Mouse (Mus musculus) embryonic facial prominence, embryonic 15.5 days (tissue): Measurements from ENCODE around the gene Anks4b. TPM values are rescaled to one million over a fixed set of nuclear protein-coding genes. Genes with fewer than 3 reads are reported as not detected.

Experiments
- ATAC-seq: fragments of 200-750 bp; cut with Nextera tagmentation; 2 replicates; pipeline ENCODE4 v1.8.0; 2017; ENCODE audit warnings: low read depth, moderate TSS enrichment; ENCODE audit not compliant: insufficient number of reproducible peaks, low FRiP score, low TSS enrichment
- H3K27ac ChIP-seq: fragments of 300-500 bp; sonication (generic); replicated peaks from 2 replicates; pipeline ENCODE4 v1.5.1; 2015; ENCODE audit warnings: mild to moderate bottlenecking, inconsistent platforms
- H3K27me3 ChIP-seq: fragments of 300-500 bp; sonication (generic); 2 replicates; pipeline ENCODE4 v1.6.1; 2015; ENCODE audit warnings: inconsistent platforms
- H3K36me3 ChIP-seq: fragments of 300-500 bp; sonication (generic); 2 replicates; pipeline ENCODE4 v1.6.1; 2015; ENCODE audit warnings: mild to moderate bottlenecking, inconsistent platforms
- H3K4me1 ChIP-seq: fragments of 300-500 bp; sonication (generic); 2 replicates; pipeline ENCODE4 v1.6.1; 2015; ENCODE audit warnings: inconsistent platforms
- H3K4me2 ChIP-seq: fragments of 300-500 bp; sonication (generic); replicated peaks from 2 replicates; pipeline ENCODE4 v1.6.1; 2015; ENCODE audit warnings: mild to moderate bottlenecking, inconsistent platforms
- H3K4me3 ChIP-seq: fragments of 300-500 bp; sonication (generic); replicated peaks from 2 replicates; pipeline ENCODE4 v1.5.1; 2015; ENCODE audit warnings: mild to moderate bottlenecking, inconsistent platforms
- H3K9ac ChIP-seq: fragments of 300-500 bp; sonication (generic); 2 replicates; pipeline ENCODE4 v1.6.1; 2015; ENCODE audit warnings: inconsistent platforms
- H3K9me3 ChIP-seq: fragments of 300-500 bp; sonication (generic); replicated peaks from 2 replicates; pipeline ENCODE4 v1.6.1; 2016; ENCODE audit warnings: inconsistent platforms
- WGBS: fragments of 180-500 bp; shearing (Covaris S2); methylation state at CpG from one replicate; pipeline ENCODE4 v1.1.7; 2015; 5-methylcytosine and 5-hydroxymethylcytosine counted together
- polyA plus RNA-seq: library from polyadenylated mRNA; unstranded; fragments of >200 nt; fragmentation: Nextera tagmentation; extraction: Ambion mirVana; gene quantifications from 2 replicates; pipeline ENCODE4 v1.2.1, GENCODE M21; 2015

The Anks4b gene
- polyA plus RNA-seq, 1 experiment from 2014 or later = not detected

DNA sequence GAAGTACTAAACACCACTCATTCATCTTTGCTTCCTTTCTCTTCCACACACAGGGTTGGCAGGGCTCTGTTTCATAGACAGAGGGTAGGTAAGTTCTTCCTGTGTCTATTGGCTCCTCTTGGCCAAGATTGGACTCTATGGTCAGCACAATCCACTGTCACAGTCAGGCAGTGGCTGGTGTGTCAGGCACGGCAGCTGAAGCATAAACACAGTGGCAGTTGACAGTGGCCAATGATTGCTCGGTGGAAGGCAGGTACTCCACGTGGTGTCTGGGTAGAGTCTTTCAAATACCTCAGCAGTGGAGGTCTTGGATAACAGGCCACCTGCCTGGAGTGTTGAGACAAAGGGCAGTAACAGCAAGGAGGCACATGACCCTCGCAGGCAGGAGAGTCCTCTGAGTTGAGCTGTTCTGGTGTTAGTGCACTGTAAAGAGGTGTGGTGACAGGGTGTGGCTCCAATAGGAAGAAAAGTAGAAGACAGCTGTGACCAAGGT is 15.5 kb upstream of the Anks4b start:
- H3K27me3 ChIP-seq = no peaks in the 10 kb centered on the region
- no peak overlapping the region for H3K4me2 ChIP-seq
- WGBS = 21% methylated on average over 4 of the region's 4 CpGs
- H3K9ac ChIP-seq = no peak overlapping the region
- no peak overlapping the region for H3K27ac ChIP-seq
- no peak overlapping the region for H3K4me3 ChIP-seq
- H3K36me3 ChIP-seq = no peaks in the 10 kb centered on the region
- H3K9me3 ChIP-seq = no peaks in the 10 kb centered on the region
- ATAC-seq = no peak
- H3K4me1 ChIP-seq = peaks cover 9% of the 10 kb centered on the region

DNA sequence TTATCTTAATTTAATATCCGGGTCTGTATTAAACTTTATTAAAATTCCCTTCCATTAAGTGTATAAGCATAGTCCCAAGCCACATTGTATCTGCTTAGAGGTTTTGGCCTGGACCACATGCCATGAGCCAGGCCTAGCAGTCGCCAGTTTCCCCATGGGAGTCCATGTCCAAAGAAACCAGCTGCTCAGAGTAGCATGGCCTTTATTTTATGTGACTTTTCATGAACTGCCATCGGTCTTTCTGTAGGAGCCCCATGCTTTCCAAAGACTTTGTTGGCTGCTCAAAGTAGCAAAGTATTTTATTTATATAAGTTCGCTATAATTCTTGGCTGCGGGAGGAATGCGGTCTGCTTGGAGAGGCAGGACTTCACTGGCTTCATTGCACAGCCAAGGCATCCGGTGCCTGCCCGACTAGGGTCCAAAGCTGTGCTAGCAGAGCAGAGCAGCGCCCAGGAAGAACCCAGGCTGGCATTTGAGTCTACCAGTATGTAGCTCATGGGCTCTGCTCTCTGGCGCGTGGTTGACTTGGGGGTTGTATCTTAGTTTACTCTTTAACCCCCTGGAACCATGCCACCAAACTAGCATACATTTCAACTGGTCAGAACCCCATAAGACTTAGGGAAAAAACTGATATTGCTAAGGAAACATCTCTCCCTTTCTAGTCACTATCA is 9.9 kb upstream of the Anks4b start:
- ATAC-seq = no peak; the same call in 1 of the 2 replicates
- H3K36me3 ChIP-seq = no peaks in the 10 kb centered on the region
- WGBS = 80% methylated on average over 11 of the region's 11 CpGs
- H3K9ac ChIP-seq = no peak overlapping the region
- H3K4me3 ChIP-seq = no peak overlapping the region
- H3K4me2 ChIP-seq = no peak overlapping the region
- no peaks in the 10 kb centered on the region for H3K4me1 ChIP-seq
- no peaks in the 10 kb centered on the region for H3K27me3 ChIP-seq
- no peak overlapping the region for H3K27ac ChIP-seq
- H3K9me3 ChIP-seq = no peaks in the 10 kb centered on the region

DNA sequence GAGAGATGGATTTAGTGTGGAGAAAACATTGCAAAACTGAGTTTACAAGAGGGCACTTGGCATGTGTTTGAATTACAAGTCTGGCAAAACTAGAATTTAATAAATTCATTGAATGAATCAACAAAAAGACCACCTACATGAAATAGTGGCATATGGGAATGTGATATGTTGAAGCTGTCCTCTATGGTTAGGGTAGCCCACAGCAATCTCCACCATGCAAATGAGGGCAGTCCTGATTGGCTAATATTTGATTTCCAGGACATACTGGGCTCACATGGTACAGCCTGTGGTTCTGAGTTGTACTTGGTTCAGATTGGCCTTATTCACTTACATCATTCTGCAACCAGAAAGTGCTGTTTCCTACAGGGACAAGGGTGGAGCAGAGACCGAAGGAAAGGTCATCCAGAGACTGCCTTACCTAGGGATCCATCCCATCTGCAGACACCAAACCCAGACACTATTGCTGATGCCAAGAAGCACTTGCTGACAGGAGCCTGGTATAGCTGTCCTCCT is 1.4 kb upstream of the Anks4b start:
- no peaks in the 10 kb centered on the region for H3K27me3 ChIP-seq
- no peak overlapping the region for H3K4me2 ChIP-seq
- H3K9me3 ChIP-seq = no peaks in the 10 kb centered on the region
- no peak for ATAC-seq
- H3K27ac ChIP-seq = no peak overlapping the region
- H3K4me1 ChIP-seq = no peaks in the 10 kb centered on the region
- H3K36me3 ChIP-seq = no peaks in the 10 kb centered on the region
- no peak overlapping the region for H3K4me3 ChIP-seq
- H3K9ac ChIP-seq = no peak overlapping the region
- WGBS = 88% methylated on average over 1 of the region's 1 CpGs

DNA sequence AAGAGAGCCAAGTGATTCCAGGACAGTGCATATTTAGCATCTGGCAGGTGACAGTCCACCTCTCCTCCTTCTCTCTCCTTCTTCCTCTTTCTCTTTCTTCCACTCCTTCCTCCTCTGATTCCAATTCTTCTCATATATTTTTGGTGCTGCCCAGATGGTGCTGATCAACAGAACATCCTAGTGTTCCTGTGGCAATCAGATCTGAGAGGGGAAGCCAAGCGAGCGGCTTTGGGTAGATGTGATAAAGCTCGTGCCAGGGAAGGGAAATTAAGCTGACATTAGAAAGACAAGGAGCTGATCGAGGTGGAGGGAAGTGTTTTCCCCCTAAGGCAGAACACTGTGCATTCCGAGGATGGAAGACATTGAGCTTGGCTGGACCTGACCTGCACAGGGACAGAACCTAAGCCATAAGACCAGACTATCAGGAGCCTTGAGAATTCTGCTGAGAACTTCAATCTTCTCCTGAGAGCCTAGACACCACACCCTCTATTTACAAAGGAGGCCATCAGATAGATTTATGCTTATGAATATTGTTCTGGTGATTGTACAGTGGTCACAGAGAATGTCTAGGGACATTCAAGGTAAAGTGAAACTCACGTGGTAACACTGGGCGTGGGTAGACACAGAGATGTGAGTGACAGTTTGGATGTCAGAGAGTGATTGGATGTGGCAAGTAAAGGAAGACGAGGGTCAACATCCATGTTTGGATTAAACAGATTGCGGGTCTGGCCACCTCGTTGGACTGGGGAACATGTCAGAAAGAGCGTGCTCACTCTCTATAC is 1.3 kb downstream of the Anks4b start:
- Histone ChIP-seq H3K4me2 (no peak overlapping the region), H3K4me1 (no peaks in the 10 kb centered on the region), H3K27ac (no peak overlapping the region), H3K27me3 (no peaks in the 10 kb centered on the region), H3K9ac (no peak overlapping the region), H3K9me3 (no peaks in the 10 kb centered on the region), H3K36me3 (no peaks in the 10 kb centered on the region), H3K4me3 (no peak overlapping the region)
- ATAC-seq = no peak
- WGBS = 62% methylated on average over 11 of the region's 11 CpGs

DNA sequence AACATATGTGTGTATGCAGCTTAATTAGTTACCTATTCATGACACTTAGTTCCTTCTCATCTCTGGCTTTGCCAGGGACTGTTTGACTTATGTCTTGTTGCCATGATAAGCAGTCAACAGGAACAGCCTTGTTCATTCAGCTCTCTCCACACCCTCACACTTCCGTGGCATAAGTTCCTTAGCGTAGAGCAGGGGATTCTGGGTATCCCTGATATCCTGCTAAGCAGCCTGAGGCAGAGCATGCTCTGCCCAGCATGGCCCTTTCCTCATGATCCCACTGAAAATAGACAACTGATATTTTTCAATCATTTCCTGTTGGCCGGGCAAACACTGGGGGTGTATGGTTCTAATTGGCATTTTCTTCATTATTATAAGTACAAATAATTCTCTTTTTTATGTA is 4.0 kb downstream of the Anks4b start:
- Histone ChIP-seq H3K27me3 (no peaks in the 10 kb centered on the region), H3K4me2 (no peak overlapping the region), H3K9ac (no peak overlapping the region), H3K36me3 (no peaks in the 10 kb centered on the region), H3K4me1 (no peaks in the 10 kb centered on the region), H3K4me3 (no peak overlapping the region), H3K27ac (no peak overlapping the region), H3K9me3 (no peaks in the 10 kb centered on the region)
- ATAC-seq = no peak
- WGBS = 78% methylated on average over 3 of the region's 3 CpGs

DNA sequence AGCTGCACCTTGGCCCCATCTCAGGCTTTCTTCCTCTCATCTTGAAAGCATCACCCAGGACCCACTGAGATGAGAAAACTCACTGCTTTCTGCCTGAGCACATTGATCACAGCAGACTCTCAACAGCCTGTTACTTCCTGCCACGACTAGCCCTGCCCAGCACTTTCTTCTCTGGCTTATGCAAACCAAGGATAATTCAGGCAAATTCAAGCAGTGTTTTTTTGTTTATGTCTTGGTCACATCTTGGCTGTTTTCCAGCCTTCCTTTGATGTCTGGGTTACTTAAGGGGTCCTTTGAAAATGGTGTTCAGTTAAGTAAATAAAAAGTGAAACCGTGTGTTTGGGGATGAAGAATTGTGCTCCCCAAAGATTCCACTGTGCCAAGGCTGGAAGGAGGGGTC is 5.3 kb downstream of the Anks4b start:
- Histone ChIP-seq H3K27me3 (no peaks in the 10 kb centered on the region), H3K4me1 (no peaks in the 10 kb centered on the region), H3K36me3 (no peaks in the 10 kb centered on the region), H3K27ac (no peak overlapping the region), H3K4me2 (no peak overlapping the region), H3K9me3 (no peaks in the 10 kb centered on the region), H3K4me3 (no peak overlapping the region), H3K9ac (no peak overlapping the region)
- ATAC-seq = no peak
- WGBS = 16% methylated on average over 2 of the region's 2 CpGs

DNA sequence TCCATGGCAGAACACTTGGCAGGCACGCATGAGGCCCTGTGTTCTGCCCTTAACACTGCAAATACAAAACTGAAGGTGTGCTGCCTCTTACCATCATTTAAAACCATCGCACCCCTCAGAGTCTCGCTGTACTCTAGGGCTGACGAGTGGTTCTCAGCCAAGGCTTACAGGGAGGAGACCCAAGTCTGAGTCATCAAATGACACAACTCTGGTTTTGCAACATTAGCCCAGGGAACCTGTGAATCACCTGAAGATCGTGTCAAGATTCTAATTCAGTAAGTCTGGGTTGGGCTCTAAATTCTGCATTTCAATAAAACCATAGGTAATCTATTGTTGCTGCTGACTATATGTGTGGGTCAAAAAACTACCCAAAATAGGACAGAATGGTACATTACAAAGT is 6.9 kb downstream of the Anks4b start:
- Histone ChIP-seq H3K27ac (no peak overlapping the region), H3K4me2 (no peak overlapping the region), H3K4me3 (no peak overlapping the region), H3K9ac (no peak overlapping the region), H3K4me1 (no peaks in the 10 kb centered on the region), H3K9me3 (no peaks in the 10 kb centered on the region), H3K27me3 (no peaks in the 10 kb centered on the region), H3K36me3 (no peaks in the 10 kb centered on the region)
- WGBS = 77% methylated on average over 5 of the region's 5 CpGs
- no peak for ATAC-seq

DNA sequence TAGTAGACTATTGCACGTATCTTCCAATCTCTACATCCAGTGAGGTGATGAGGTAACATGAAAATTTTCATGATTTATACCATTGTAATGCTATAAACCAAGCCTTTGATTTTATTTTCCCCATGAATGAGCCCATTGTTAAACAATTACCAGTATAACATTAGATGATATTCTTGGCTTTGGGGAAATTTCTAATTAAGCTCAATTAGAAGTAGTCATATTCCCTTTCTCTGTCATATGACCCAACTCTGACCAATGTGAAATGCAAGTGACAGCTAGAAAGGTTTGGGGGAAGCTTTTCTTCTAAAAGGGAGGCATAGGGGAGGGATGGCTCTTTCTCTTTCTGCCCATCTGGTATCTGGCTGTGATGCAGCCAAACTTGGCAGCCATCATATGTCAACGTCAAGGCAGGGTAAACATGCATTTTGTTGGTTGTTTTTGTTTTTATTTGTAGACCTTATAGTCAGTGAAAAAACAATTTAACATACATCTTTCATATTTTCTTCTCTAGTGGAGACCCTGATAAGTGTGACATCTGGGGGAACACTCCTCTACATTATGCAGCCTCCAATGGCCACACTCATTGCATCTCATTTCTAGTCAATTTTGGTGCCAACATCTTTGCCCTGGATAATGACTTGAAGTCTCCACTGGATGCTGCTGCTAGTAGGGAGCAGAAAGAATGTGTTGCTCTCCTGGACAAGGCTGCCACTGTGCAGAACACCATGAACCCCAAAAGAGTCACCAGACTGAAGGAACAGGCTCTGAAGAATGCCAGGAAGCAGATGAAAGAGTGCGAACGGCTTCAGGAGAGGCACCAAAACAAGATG is 8.0 kb downstream of the Anks4b start:
- Histone ChIP-seq H3K36me3 (no peaks in the 10 kb centered on the region), H3K27ac (no peak overlapping the region), H3K9me3 (no peaks in the 10 kb centered on the region), H3K9ac (no peak overlapping the region), H3K4me3 (no peak overlapping the region), H3K4me1 (no peaks in the 10 kb centered on the region), H3K27me3 (no peaks in the 10 kb centered on the region), H3K4me2 (no peak overlapping the region)
- 90% methylated on average over 4 of the region's 4 CpGs for WGBS
- ATAC-seq = no peak

DNA sequence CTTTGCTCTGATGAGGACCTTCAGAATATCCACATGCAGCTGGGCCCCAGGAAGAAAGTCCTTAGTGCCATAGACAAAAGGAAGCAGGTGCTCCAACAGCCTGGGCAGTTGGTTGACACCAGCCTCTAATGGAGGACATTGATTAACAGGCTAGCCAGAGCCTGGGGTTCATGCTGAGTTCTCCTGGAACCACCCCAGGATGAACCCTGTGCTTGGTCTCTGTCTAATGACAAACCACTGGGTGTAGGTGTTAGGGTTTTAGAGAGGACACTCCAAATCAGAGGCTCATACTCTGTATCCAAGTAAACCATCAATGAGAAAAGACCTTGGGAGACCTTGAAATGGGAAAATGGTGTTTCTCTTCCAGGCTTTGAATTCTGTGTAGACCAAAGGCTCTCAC is 9.2 kb downstream of the Anks4b start:
- H3K27ac ChIP-seq = no peak overlapping the region
- H3K9ac ChIP-seq = no peak overlapping the region
- ATAC-seq = no peak
- H3K27me3 ChIP-seq = no peaks in the 10 kb centered on the region
- H3K4me1 ChIP-seq = no peaks in the 10 kb centered on the region
- no peak overlapping the region for H3K4me3 ChIP-seq
- H3K9me3 ChIP-seq = no peaks in the 10 kb centered on the region
- H3K36me3 ChIP-seq = no peaks in the 10 kb centered on the region
- H3K4me2 ChIP-seq = no peak overlapping the region

DNA sequence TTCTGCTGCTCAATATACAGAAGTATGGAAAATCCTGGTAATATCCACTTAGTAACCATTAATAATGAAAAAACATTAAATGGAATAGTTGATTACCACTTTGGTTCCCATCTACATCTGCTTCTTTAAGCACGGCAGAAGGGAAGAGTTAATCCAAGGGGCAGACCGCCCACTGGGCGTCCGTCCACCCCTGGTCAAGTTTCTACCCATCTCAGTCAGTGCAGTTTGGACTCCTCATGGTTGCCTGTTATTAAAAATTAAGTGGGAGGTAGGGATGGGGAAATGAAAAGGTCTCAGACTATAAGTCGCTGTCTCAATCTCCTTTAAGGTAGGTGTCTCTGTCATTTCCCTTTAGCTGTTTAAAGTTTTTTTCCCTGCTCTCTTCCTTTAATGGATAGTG is 15.3 kb downstream of the Anks4b start:
- ATAC-seq = no peak
- 0 out of 2 replicates have a peak, but pooled peaks cover 7% of the 10 kb centered on the region for H3K4me1 ChIP-seq
- H3K36me3 ChIP-seq = no peaks in the 10 kb centered on the region
- H3K4me3 ChIP-seq = no peak overlapping the region
- no peak overlapping the region for H3K4me2 ChIP-seq
- no peak overlapping the region for H3K27ac ChIP-seq
- no peak overlapping the region for H3K9ac ChIP-seq
- no peaks in the 10 kb centered on the region for H3K27me3 ChIP-seq
- H3K9me3 ChIP-seq = no peaks in the 10 kb centered on the region
- 87% methylated on average over 5 of the region's 5 CpGs for WGBS
